Mouse (Mus musculus) stomach, embryonic 14.5 days (tissue): Measurements from ENCODE around the gene Lingo2. TPM values are rescaled to one million over a fixed set of nuclear protein-coding genes. Genes with fewer than 3 reads are reported as not detected.

ENCODE experiments used
- ATAC-seq: fragments of 200-750 bp; cut with Nextera tagmentation; 2 replicates; pipeline ENCODE4 v1.8.0; 2017; ENCODE audit warnings: low read depth, moderate TSS enrichment; ENCODE audit not compliant: insufficient number of reproducible peaks, insufficient read depth, low FRiP score
- H3K27ac ChIP-seq: fragments of 300-500 bp; sonication (generic); 2 replicates; pipeline ENCODE4 v1.5.1; 2014; ENCODE audit warnings: mild to moderate bottlenecking, low read length, moderate library complexity, mixed read lengths
- H3K27me3 ChIP-seq: fragments of 300-500 bp; sonication (generic); 2 replicates; pipeline ENCODE4 v1.6.1; 2014; ENCODE audit warnings: low read length, control low read depth, mixed read lengths; ENCODE audit not compliant: control insufficient read depth, insufficient read depth
- H3K36me3 ChIP-seq: fragments of 300-500 bp; sonication (generic); 2 replicates; pipeline ENCODE4 v1.6.1; 2014; ENCODE audit warnings: mild to moderate bottlenecking, control low read depth, low read length, moderate library complexity, mixed read lengths; ENCODE audit not compliant: control insufficient read depth, insufficient read depth
- H3K4me1 ChIP-seq: fragments of 300-500 bp; sonication (generic); 2 replicates; pipeline ENCODE4 v1.6.1; 2014; ENCODE audit warnings: low read length, control low read depth, mixed read lengths; ENCODE audit not compliant: control insufficient read depth, insufficient read depth
- H3K4me2 ChIP-seq: fragments of 300-500 bp; sonication (generic); replicated peaks from 2 replicates; pipeline ENCODE4 v1.6.1; 2014; ENCODE audit warnings: low read depth, low read length, control low read depth
- H3K4me3 ChIP-seq: fragments of 300-500 bp; sonication (generic); 2 replicates; pipeline ENCODE4 v1.5.1; 2014; ENCODE audit warnings: low read depth, low read length, control low read depth
- H3K9ac ChIP-seq: fragments of 300-500 bp; sonication (generic); replicated peaks from 2 replicates; pipeline ENCODE4 v1.6.1; 2014; ENCODE audit warnings: low read depth, mild to moderate bottlenecking, control low read depth, low read length, moderate library complexity, mixed read lengths
- H3K9me3 ChIP-seq: fragments of 300-500 bp; sonication (generic); 2 replicates; pipeline ENCODE4 v1.6.1; 2016; ENCODE audit warnings: low read depth, low read length, control low read depth; ENCODE audit not compliant: control insufficient read depth
- WGBS: fragments of 180-500 bp; shearing (Covaris S2); extraction: QIAGEN DNeasy Blood & Tissue Kit; methylation state at CpG from one replicate; pipeline ENCODE4 v1.1.7; 2014; 5-methylcytosine and 5-hydroxymethylcytosine counted together
- polyA plus RNA-seq: library from polyadenylated mRNA; unstranded; fragments of >200 nt; fragmentation: Nextera tagmentation; extraction: Ambion mirVana; gene quantifications from 2 replicates; pipeline ENCODE4 v1.2.1, GENCODE M21; 2014

Lingo2 gene
- polyA plus RNA-seq, 1 experiment from 2014 or later: 2.0 TPM

DNA sequence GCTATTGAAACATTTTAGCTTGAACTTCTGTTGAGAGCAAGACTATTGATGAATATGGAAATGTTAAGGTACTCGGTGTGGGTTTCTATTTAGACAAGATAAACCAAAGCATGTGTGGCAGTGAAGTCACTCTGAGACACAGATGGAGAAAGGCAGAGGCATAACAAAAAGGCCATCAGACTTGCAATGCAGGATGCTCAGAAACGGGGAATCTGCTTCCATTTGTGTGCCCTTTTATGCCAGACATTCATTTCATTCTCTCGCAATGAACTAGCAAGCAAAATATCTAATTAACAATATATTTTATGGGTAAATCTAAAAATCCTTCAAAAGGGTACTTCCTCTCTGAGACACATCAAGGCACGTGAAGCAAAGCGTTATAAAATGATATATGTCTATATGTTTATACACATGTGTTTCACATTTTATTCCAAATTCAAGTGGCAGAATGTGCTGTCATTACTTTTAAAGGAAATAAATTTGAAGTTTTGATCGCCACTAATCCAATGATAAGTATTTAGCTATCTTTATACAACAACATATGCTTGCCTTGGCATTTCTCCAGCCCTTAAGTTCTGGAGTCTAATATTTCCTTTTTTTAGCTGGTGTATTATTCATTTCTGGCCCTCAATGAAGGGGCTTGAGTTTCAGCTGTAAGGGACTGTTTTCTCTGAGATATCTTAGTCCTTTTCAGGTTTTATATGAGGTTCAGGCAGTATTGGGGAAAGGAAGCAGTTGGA lies 1199.3 kb downstream of the Lingo2 start:
- Histone ChIP-seq H3K27ac (no peak overlapping the region), H3K27me3 (no peaks in the 10 kb centered on the region), H3K9ac (no peak overlapping the region), H3K4me3 (no peak overlapping the region), H3K4me2 (no peak overlapping the region), H3K36me3 (no peaks in the 10 kb centered on the region), H3K9me3 (no peaks in the 10 kb centered on the region), H3K4me1 (no peaks in the 10 kb centered on the region)
- ATAC-seq: no peak
- 56% methylated on average over 6 of the region's 6 CpGs for WGBS

DNA sequence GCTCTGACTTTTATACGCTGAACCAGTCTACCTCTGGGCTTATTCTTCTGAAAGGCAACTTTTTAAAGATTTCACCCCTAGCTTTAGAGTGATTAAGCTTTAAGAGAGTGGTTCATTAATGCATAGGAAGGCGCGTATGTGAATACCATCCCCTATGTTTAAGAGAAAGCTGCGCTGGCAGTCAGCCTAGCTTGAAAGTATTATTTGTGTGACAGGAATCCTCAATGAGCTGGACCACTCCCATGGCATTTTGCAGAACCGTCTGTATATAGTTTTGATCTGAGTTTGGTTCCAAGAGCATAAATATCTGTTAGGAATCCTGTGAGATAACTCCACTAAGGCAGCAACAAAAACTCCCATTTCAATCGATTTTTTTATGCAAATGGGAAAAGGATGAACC lies 1204.9 kb downstream of the Lingo2 start:
- Histone ChIP-seq H3K27ac (no peak overlapping the region), H3K27me3 (no peaks in the 10 kb centered on the region), H3K4me2 (no peak overlapping the region), H3K9me3 (no peaks in the 10 kb centered on the region), H3K4me3 (no peak overlapping the region), H3K4me1 (no peaks in the 10 kb centered on the region), H3K36me3 (no peaks in the 10 kb centered on the region), H3K9ac (no peak overlapping the region)
- WGBS: 76% methylated on average over 6 of the region's 6 CpGs
- ATAC-seq: no peak

DNA sequence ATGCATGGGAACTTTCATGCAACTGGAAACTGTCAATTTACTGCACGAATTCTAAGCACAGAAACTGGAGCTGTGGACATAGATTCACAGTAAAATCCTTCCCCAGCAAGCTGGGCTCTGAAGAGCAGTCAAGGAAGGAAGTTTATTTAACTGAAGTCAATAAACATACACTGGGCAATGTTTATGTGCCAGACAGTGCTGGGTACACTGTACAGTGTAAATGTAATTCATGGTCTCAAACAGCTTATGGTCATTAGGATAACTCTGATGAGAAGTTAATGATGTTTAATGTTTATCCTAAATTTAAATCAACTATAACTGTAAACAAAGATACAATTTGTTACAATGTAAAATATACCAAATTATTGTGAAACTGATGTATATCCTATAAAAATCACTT lies 1226.8 kb downstream of the Lingo2 start:
- Histone ChIP-seq H3K9ac (no peak overlapping the region), H3K4me1 (no peaks in the 10 kb centered on the region), H3K27ac (no peak overlapping the region), H3K36me3 (no peaks in the 10 kb centered on the region), H3K4me3 (no peak overlapping the region), H3K27me3 (no peaks in the 10 kb centered on the region), H3K9me3 (peaks cover 3% of the 10 kb centered on the region; the same call in 1 of the 2 replicates), H3K4me2 (no peak overlapping the region)
- WGBS: 46% methylated on average over 1 of the region's 1 CpGs
- no peak for ATAC-seq

DNA sequence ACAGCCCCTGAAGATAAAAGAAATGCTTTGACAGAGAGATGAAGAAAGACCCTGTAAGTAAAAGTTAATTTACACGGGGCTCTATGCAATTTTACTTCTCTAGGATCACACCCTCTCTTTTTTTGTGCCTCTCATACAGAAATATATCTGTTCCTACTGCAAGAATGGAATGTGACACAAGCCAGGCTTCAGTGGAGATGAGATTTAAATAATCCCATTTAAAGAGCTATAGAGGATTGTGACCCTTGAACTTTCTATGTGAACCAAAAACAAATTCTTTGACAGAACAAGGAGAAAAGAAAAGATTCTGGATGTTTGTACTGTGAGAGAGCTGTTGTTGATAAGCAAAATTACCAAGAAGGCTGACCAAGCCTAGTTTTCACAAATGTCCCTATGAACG lies 1247.4 kb downstream of the Lingo2 start:
- H3K27ac ChIP-seq: no peak overlapping the region
- no peaks in the 10 kb centered on the region for H3K4me1 ChIP-seq
- no peak overlapping the region for H3K4me2 ChIP-seq
- no peak overlapping the region for H3K9ac ChIP-seq
- no peaks in the 10 kb centered on the region for H3K9me3 ChIP-seq
- no peaks in the 10 kb centered on the region for H3K36me3 ChIP-seq
- WGBS: 34% methylated on average over 2 of the region's 2 CpGs
- ATAC-seq: no peak
- H3K4me3 ChIP-seq: no peak overlapping the region
- H3K27me3 ChIP-seq: no peaks in the 10 kb centered on the region

DNA sequence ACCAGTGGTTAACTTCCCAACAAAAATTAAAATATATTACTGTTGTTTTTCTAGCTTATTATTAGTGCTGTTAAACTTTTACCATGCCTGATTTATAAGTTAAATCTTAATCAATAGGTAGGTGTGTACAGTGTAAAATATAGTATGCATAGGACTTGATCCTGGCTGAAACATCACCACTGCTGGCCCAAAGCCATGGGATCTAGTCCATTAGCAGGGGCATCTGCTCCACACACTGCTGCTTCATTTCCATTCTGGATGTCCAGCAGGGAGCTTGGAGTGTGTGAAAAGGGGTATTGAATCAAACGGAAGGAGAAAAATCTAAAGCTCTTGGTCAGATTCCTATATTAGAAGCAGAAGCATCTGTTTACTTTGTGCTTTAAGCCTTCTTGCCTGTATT lies 1248.9 kb downstream of the Lingo2 start:
- no peak for ATAC-seq
- Histone ChIP-seq H3K27me3 (no peaks in the 10 kb centered on the region), H3K9me3 (no peaks in the 10 kb centered on the region), H3K9ac (no peak overlapping the region), H3K27ac (no peak overlapping the region), H3K4me3 (no peak overlapping the region), H3K36me3 (no peaks in the 10 kb centered on the region), H3K4me1 (no peaks in the 10 kb centered on the region), H3K4me2 (no peak overlapping the region)
- WGBS: 89% methylated on average over 1 of the region's 1 CpGs

DNA sequence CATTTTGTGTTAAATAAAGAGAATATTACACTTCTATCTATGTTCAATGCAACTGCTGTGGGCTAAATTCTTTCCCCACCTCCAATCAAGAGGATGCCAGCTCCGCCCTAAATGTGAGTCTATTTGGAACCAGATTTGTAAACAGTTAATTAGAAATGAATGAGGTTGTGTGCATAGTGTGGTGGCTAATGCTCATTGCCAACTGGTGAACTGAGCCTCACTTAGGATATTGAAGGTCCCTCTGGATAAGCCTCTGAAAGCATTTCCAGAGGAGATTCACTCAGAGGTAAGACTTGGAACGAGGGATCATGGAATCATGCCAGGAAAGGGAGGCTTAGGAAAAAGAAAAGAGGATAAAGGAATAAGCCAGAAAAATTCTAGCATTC lies 1256.4 kb downstream of the Lingo2 start:
- Histone ChIP-seq H3K36me3 (no peaks in the 10 kb centered on the region), H3K27me3 (no peaks in the 10 kb centered on the region), H3K9ac (no peak overlapping the region), H3K4me2 (no peak overlapping the region), H3K27ac (no peak overlapping the region), H3K9me3 (no peaks in the 10 kb centered on the region), H3K4me1 (no peaks in the 10 kb centered on the region), H3K4me3 (no peak overlapping the region)
- WGBS: 84% methylated on average over 2 of the region's 2 CpGs
- no peak for ATAC-seq

DNA sequence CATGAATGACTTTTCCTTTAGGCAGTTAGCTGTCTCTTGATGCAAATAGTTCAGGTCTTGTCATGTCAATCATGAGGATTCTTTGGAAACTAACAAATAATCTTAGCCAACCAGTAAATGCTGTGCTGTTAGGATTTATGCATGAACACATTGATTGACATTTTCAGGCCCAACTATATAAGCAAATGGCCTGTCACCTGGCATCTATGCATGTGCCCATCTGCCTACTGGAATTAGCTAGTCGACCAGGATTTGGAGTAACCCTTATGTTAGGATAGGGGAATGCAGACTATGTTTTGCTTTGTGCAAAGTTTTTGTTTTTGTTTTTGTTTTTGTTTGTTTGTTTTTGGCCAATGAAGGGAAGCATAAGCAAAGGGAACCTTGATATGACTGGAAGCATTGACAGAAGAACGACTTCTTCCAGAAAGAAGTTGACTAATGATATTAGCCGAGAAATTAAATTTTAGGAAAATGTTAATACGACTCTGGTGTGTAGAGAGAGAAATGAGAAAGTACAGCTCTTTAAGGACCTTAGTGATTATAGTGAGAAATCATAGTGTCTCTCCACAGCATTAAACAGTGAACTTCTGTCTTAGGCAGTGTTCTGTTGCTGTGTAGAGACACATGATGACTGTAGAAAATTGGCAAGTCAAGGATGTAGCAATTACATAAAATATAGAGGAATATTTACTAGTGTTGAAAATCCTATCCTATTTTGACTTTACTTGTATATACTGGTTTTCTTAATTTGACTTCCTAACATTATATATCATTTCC lies 1257.0 kb downstream of the Lingo2 start:
- no peak overlapping the region for H3K27ac ChIP-seq
- H3K27me3 ChIP-seq: no peaks in the 10 kb centered on the region
- H3K4me1 ChIP-seq: no peaks in the 10 kb centered on the region
- no peaks in the 10 kb centered on the region for H3K36me3 ChIP-seq
- no peak overlapping the region for H3K9ac ChIP-seq
- no peak overlapping the region for H3K4me2 ChIP-seq
- H3K4me3 ChIP-seq: no peak overlapping the region
- ATAC-seq: no peak
- WGBS: 85% methylated on average over 4 of the region's 4 CpGs
- H3K9me3 ChIP-seq: no peaks in the 10 kb centered on the region

DNA sequence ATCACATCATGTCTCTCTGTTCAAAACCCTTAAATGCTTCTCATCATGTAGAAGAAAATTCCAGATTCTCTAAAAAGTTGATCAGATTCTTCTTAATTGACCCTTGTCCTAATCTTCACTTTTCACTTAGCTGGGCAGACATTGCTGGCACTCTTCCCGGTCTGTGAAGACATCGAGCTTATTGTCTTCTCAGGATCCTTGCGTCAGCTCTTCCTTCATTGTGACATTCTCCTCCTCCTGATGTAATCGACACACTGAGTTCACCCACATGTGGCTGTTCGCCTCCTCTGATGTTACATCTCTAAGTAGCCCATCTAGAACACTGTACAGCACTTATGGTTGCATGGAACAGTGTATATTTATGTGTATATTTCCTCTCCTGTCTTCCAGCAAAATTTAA lies 1261.0 kb downstream of the Lingo2 start:
- Histone ChIP-seq H3K27me3 (no peaks in the 10 kb centered on the region), H3K9ac (no peak overlapping the region), H3K9me3 (no peaks in the 10 kb centered on the region), H3K4me2 (no peak overlapping the region), H3K36me3 (no peaks in the 10 kb centered on the region), H3K4me1 (no peaks in the 10 kb centered on the region), H3K27ac (no peak overlapping the region), H3K4me3 (no peak overlapping the region)
- WGBS: 72% methylated on average over 5 of the region's 5 CpGs
- no peak for ATAC-seq
